Mouse (Mus musculus) heart, embryonic 11.5 days (tissue): Measurements from ENCODE around the gene Cdk5r2. TPM values are rescaled to one million over a fixed set of nuclear protein-coding genes. Genes with fewer than 3 reads are reported as not detected.

Source experiments
- ATAC-seq: fragments of 200-750 bp; cut with Nextera tagmentation; replicated peaks from 2 replicates; pipeline ENCODE4 v1.8.0; 2017; ENCODE audit warnings: moderate library complexity; ENCODE audit not compliant: insufficient number of reproducible peaks, low FRiP score, low TSS enrichment
- H3K27ac ChIP-seq: fragments of 300-500 bp; sonication (generic); 2 replicates; pipeline ENCODE4 v1.5.1; 2014; ENCODE audit warnings: mild to moderate bottlenecking, low read depth, low read length
- H3K27me3 ChIP-seq: fragments of 300-500 bp; sonication (generic); 2 replicates; pipeline ENCODE4 v1.6.1; 2014; ENCODE audit warnings: mild to moderate bottlenecking, low read length, mixed read lengths; ENCODE audit not compliant: control insufficient read depth, insufficient read depth
- H3K36me3 ChIP-seq: fragments of 300-500 bp; sonication (generic); 2 replicates; pipeline ENCODE4 v1.6.1; 2014; ENCODE audit warnings: mild to moderate bottlenecking, low read length, moderate library complexity, mixed read lengths; ENCODE audit not compliant: control insufficient read depth, insufficient read depth
- H3K4me1 ChIP-seq: fragments of 300-500 bp; sonication (generic); 2 replicates; pipeline ENCODE4 v1.6.1; 2014; ENCODE audit warnings: low read length; ENCODE audit not compliant: control insufficient read depth, insufficient read depth
- H3K4me2 ChIP-seq: fragments of 300-500 bp; sonication (generic); 2 replicates; pipeline ENCODE4 v1.6.1; 2014; ENCODE audit warnings: mild to moderate bottlenecking, moderate library complexity
- H3K4me3 ChIP-seq: fragments of 300-500 bp; sonication (generic); 2 replicates; pipeline ENCODE4 v1.5.1; 2014; ENCODE audit warnings: low read depth, low read length
- H3K9ac ChIP-seq: fragments of 300-500 bp; sonication (generic); 2 replicates; pipeline ENCODE4 v1.6.1; 2014; ENCODE audit warnings: mild to moderate bottlenecking, low read depth, low read length, moderate library complexity
- H3K9me3 ChIP-seq: fragments of 300-500 bp; sonication (generic); replicated peaks from 2 replicates; pipeline ENCODE4 v1.6.1; 2016; ENCODE audit warnings: low read length; ENCODE audit not compliant: control insufficient read depth
- WGBS: fragments of 180-500 bp; shearing (Covaris S2); extraction: QIAGEN DNeasy Blood & Tissue Kit; methylation state at CpG from one replicate; pipeline ENCODE4 v1.1.7; 2014; ENCODE audit not compliant: insufficient replicate concordance; 5-methylcytosine and 5-hydroxymethylcytosine counted together
- polyA plus RNA-seq: library from polyadenylated mRNA; unstranded; fragments of >200 nt; fragmentation: Nextera tagmentation; extraction: Ambion mirVana; gene quantifications from 2 replicates; pipeline ENCODE4 v1.2.1, GENCODE M21; 2014

Cdk5r2 gene
- polyA plus RNA-seq, 1 experiment from 2014 or later: 0.30 TPM

GRCm38 (mm10) chr1:74833255-74833654, 21.5 kb upstream of the Cdk5r2 start:
- WGBS: 62% methylated on average over 3 of the region's 3 CpGs

GRCm38 (mm10) chr1:74843090-74843489, 11.6 kb upstream of the Cdk5r2 start:
- no peaks in the 10 kb centered on the region for H3K4me1 ChIP-seq
- ATAC-seq: no peak
- H3K4me3 ChIP-seq: no peak overlapping the region
- WGBS: 64% methylated on average over 5 of the region's 5 CpGs
- H3K9ac ChIP-seq: no peak overlapping the region
- H3K4me2 ChIP-seq: no peak overlapping the region
- no peak overlapping the region for H3K27ac ChIP-seq
- no peaks in the 10 kb centered on the region for H3K9me3 ChIP-seq
- 0 out of 2 replicates have a peak, but pooled peaks cover 3% of the 10 kb centered on the region for H3K27me3 ChIP-seq
- H3K36me3 ChIP-seq: no peaks in the 10 kb centered on the region

More at GRCm38 (mm10) chr1:74833255-74833654, 21.5 kb upstream of the Cdk5r2 start:
- H3K9me3 ChIP-seq: no peaks in the 10 kb centered on the region
- H3K27me3 ChIP-seq: peaks cover 3% of the 10 kb centered on the region; the same call in 1 of the 2 replicates
- no peak overlapping the region for H3K27ac ChIP-seq
- H3K9ac ChIP-seq: no peak overlapping the region
- no peaks in the 10 kb centered on the region for H3K4me1 ChIP-seq
- H3K4me2 ChIP-seq: no peak overlapping the region
- H3K4me3 ChIP-seq: no peak overlapping the region
- no peak for ATAC-seq
- H3K36me3 ChIP-seq: no peaks in the 10 kb centered on the region

- Histone ChIP-seq H3K4me2 (no peak overlapping the region), H3K36me3 (no peaks in the 10 kb centered on the region), H3K27ac (no peak overlapping the region), H3K9ac (no peak overlapping the region), H3K9me3 (no peaks in the 10 kb centered on the region), H3K27me3 (peaks cover 23% of the 10 kb centered on the region), H3K4me1 (no peaks in the 10 kb centered on the region), H3K4me3 (no peak overlapping the region)
- 24% methylated on average over 9 of the region's 9 CpGs for WGBS
- no peak for ATAC-seq
Observed at GRCm38 (mm10) chr1:74846341-74846740, 8.4 kb upstream of the Cdk5r2 start.

GRCm38 (mm10) chr1:74848946-74849345, 5.8 kb upstream of the Cdk5r2 start:
- no peaks in the 10 kb centered on the region for H3K36me3 ChIP-seq
- ATAC-seq: no peak
- H3K4me3 ChIP-seq: no peak overlapping the region
- no peaks in the 10 kb centered on the region for H3K9me3 ChIP-seq
- H3K4me1 ChIP-seq: no peaks in the 10 kb centered on the region
- 60% methylated on average over 5 of the region's 5 CpGs for WGBS
- no peak overlapping the region for H3K27ac ChIP-seq
- H3K4me2 ChIP-seq: no peak overlapping the region
- no peak overlapping the region for H3K9ac ChIP-seq
- H3K27me3 ChIP-seq: peaks cover 49% of the 10 kb centered on the region

GRCm38 (mm10) chr1:74850251-74850650, 4.5 kb upstream of the Cdk5r2 start:
- 14% methylated on average over 6 of the region's 6 CpGs for WGBS
- Histone ChIP-seq H3K27me3 (peaks cover 62% of the 10 kb centered on the region), H3K36me3 (no peaks in the 10 kb centered on the region), H3K4me3 (no peak overlapping the region), H3K4me1 (peaks cover 1% of the 10 kb centered on the region), H3K27ac (no peak overlapping the region), H3K4me2 (no peak overlapping the region), H3K9ac (no peak overlapping the region), H3K9me3 (no peaks in the 10 kb centered on the region)
- ATAC-seq: no peak

- 13% methylated on average over 6 of the region's 6 CpGs for WGBS
- Histone ChIP-seq H3K4me3 (no peak overlapping the region), H3K9me3 (no peaks in the 10 kb centered on the region), H3K4me1 (peaks cover 5% of the 10 kb centered on the region), H3K36me3 (no peaks in the 10 kb centered on the region), H3K4me2 (no peak overlapping the region), H3K27ac (no peak overlapping the region), H3K9ac (no peak overlapping the region), H3K27me3 (peaks cover 71% of the 10 kb centered on the region)
- ATAC-seq: no peak
Observed at GRCm38 (mm10) chr1:74851001-74851775, 3.5 kb upstream of the Cdk5r2 start.

- Histone ChIP-seq H3K9me3 (no peaks in the 10 kb centered on the region), H3K27me3 (peaks cover 99% of the 10 kb centered on the region), H3K4me1 (peaks cover 10% of the 10 kb centered on the region), H3K4me2 (peak overlapping the region; percentile 94), H3K9ac (peak overlapping the region; percentile 24; the same call in 1 of the 2 replicates), H3K27ac (no peak overlapping the region), H3K36me3 (no peaks in the 10 kb centered on the region), H3K4me3 (peak overlapping the region; percentile 58)
- ATAC-seq: no peak
- under 1% methylated on average over 44 of the region's 48 CpGs for WGBS
Observed at GRCm38 (mm10) chr1:74855156-74855555, 422 bp downstream of the Cdk5r2 start.

GRCm38 (mm10) chr1:74855651-74856438, 1.1 kb downstream of the Cdk5r2 start:
- Histone ChIP-seq H3K4me3 (peak overlapping the region; percentile 58), H3K4me1 (peaks cover 10% of the 10 kb centered on the region), H3K36me3 (no peaks in the 10 kb centered on the region), H3K27me3 (peaks cover 98% of the 10 kb centered on the region), H3K4me2 (peak overlapping the region; percentile 94), H3K9me3 (no peaks in the 10 kb centered on the region), H3K9ac (no peak overlapping the region), H3K27ac (no peak overlapping the region)
- no peak for ATAC-seq
- under 1% methylated on average over 74 of the region's 74 CpGs for WGBS
